Mouse (Mus musculus) gastrocnemius, adult 8-10 months (tissue): ENCODE results near the gene Ggt6. TPM values are rescaled to one million over a fixed set of nuclear protein-coding genes. Genes with fewer than 3 reads are reported as not detected.

ENCODE experiments used
- DNase-seq, 2 experiments: peaks; one replicate each; pipeline ENCODE4 v3.0.0; 2022; ENCODE audit warnings: low spot score in 2 of 2
- microRNA-seq: library from miRNA; unstranded; fragments of <30 nt; microRNA quantifications from one replicate; pipeline ENCODE4 v1.2.0, GENCODE M21; 2022
- total RNA-seq, 4 experiments: library from RNA; stranded (reverse); gene quantifications; 2 replicates each; pipeline ENCODE4 v1.2.4; 2022

Ggt6 gene
- total RNA-seq, 4 experiments from 2014 or later: 1.9 to 5.4 (median 3.8) TPM

DNA sequence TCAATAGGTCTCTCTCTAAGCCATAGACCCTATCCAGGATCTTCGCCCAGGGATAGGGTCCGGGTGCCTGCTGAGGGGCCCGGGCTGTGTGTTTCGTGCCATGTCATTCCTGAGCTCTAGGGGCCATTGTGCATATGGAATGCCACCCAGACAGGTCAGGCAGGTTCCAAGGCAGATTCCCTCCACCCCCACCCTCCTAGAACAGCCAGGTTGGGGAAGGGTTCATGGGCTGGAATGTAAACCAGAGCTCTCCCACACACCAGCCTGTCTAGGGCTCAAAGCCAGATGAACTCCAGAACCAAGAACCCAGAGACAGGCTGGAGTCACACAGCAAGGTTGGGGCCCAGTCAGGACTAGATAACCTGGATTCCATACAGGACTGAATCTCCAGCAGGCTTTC lies 38.2 kb downstream of the Ggt6 start:
- no peak for DNase-seq

DNA sequence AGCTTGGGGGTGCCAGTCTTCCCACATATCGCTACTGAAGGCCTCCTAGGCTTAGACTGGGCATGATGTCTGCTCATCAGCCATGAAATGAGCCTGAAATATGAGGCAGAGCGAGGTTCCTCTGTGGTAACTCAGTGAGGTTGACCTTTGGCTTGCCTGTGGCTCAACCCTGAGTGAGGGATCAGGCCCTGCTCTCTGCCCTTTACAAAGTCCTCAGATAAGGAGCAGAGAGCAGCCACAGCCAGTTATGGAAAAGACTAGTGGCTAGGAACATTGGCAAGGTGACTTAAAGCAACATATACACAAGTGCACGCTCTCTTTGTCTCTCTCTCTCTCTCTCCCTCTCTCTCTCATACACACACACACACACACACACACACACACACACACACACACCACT lies 39.6 kb downstream of the Ggt6 start:
- no peak for DNase-seq

DNA sequence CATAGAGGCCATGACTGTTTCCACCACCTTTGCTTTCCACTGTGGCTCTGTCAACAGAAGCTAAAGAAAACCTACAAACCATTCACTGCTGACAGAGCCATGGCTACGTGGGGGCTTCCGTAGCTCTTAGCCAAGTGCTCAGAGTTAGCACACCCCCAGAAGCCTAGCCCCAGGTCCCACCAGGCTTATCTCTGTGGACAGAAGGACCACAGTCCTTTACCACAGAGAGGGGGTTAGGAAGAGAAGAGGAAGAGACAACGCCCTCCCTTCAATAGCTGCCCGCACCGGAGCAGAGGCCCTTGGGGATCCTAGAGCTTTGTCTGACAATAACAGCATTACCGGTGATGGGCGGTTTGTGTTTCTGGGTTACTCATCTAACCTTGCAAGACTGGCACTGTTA lies 40.1 kb downstream of the Ggt6 start:
- DNase-seq: no peak

- DNase-seq: no peak
These were observed 40.8 kb downstream of the Ggt6 start for GRCm38 (mm10) chr11:72476074-72476625.

DNA sequence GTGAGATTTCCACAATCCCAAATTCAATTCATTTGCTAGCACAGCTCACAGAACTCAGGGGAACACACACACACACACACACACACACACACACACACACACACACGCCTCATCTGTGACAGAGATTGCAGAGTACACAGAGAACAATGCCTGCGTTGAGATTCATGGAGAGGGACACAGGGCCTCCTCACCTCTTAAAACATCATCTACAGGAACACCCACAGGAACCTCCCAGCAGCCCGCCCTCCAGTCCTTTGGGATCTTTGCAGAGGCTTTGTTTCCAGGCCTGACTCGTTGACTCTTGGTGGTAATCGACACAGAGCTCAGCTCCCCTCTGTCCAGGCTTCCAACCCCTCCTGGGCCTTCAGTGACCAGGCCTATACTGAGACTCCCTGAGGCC lies 41.9 kb downstream of the Ggt6 start:
- no peak for DNase-seq

DNA sequence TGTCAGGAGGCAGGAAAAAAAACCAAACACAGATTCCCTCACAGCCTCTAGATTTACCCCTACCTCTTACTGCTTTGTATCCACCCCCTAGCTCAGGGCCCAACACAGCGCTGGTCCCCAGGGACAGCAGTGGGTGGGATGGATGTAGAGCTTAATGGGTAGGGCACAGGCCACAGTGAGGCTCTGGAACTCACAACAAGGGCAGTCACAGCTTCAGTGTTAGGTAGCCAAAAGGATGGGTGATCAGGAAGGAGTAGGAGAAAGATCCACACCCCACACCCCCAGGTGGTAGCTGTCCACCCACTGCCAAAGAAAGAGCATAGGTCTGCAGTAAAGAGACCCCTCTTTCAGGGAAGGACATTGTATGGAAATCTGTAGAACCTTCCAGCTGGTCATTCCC lies 42.3 kb downstream of the Ggt6 start:
- no peak for DNase-seq

GRCm38 (mm10) chr11:72478228-72478627 lies 42.9 kb downstream of the Ggt6 start:
- DNase-seq: no peak

- no peak for DNase-seq
These were observed 44.2 kb downstream of the Ggt6 start for GRCm38 (mm10) chr11:72479499-72479898.

GRCm38 (mm10) chr11:72481313-72481712 lies 46.0 kb downstream of the Ggt6 start:
- peak in 1 of 2 experiments; percentile 31 for DNase-seq

- DNase-seq: no peak
These were observed 46.6 kb downstream of the Ggt6 start for GRCm38 (mm10) chr11:72481952-72482351.

DNA sequence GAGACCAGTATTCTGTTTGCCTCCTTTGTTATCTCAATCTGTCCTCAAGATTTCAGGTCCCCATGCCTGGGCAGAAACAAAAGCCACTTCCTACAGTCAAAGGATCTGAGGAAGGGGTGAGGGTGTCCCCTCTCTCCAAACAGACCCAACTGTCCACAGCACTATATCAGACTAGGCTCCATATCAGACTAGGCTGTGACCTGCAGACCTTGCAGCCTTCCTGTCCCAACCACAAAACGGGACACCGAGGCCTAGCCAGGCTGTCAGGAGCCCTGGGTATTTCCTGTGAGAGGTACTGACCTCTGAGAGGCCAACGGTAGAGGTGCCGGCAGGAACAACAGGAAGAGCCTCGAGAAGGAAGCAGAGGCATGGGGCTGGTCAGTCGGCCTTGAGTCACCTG lies 49.2 kb downstream of the Ggt6 start:
- DNase-seq: no peak

DNA sequence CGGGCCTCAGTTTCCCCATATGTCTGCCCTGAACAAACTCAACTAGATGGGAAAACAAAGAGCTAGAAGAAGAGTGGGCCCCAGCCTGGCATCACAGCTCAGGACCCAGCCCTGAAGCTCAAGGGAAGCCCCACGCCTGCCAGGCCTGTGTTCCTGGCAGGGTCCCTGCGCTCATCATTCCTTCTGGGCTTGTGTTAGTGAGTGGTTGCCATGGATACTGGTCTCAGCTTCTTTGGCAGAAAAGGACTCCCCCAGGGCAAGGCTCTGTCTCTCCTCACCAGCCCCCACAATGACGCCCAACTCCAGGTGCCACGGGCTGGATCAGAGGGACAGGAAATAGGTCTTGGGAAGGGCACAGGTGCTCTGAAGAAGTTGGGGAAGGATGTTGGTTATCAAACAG lies 49.8 kb downstream of the Ggt6 start:
- no peak for DNase-seq

DNA sequence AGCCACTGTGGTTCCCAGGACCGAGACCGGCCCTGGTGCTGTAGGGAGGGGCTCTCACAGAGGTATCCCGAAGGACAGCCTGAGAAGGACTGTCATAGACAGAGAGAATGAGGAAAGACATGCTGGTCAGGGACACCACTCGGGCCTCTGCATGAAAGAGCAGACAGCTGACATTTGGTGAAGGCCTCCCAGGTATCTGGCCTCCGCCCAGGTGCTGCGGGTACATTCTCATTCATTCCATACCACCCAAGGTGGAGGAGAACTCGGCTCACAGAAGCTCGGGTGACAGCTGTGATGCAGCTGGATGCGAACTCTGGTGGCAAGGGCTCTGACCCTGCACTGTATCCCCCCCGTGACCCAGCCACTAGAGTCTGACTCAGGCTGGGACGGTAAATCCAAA lies 50.6 kb downstream of the Ggt6 start:
- no peak for DNase-seq

GRCm38 (mm10) chr11:72487171-72487570 lies 51.8 kb downstream of the Ggt6 start:
- no peak for DNase-seq

- DNase-seq: peak in 1 of 2 experiments; percentile 43
These were observed 52.4 kb downstream of the Ggt6 start for GRCm38 (mm10) chr11:72487739-72488138.

Small RNA genes lying within 50 kb of the gene (microRNA-seq; reads per million reads assigned to microRNA genes)
- gene Mir6338: not detected

Other genes with a start within 250 kb of the Ggt6 start
- under 1 TPM in 1 of 4 experiments, not detected in 3; 0.16 TPM for gene Gm43951, start 228.7 kb upstream of the Ggt6 start, total RNA-seq
- gene 4933427D14Rik, start 228.1 kb upstream of the Ggt6 start, total RNA-seq: 1 to 10 TPM; 1.0 to 2.6 (median 1.6) TPM
- gene Txndc17, start 228.0 kb upstream of the Ggt6 start, total RNA-seq: 10 to 100 TPM; 25.3 to 37.6 (median 29.8) TPM
- 1 to 10 TPM; 5.2 to 7.5 (median 6.5) TPM for gene Med31, start 219.9 kb upstream of the Ggt6 start, total RNA-seq
- gene Slc13a5, start 168.3 kb upstream of the Ggt6 start, total RNA-seq: not detected
- gene Xaf1, start 133.9 kb upstream of the Ggt6 start, total RNA-seq: 1 to 10 TPM; 1.4 to 3.4 (median 2.5) TPM
- gene Fbxo39, start 121.1 kb upstream of the Ggt6 start, total RNA-seq: not detected
- 1 to 10 TPM in 3 of 4 experiments, under 1 TPM in 1; 0.92 to 3.3 (median 2.5) TPM for gene Tekt1, start 73.1 kb upstream of the Ggt6 start, total RNA-seq
- gene Smtnl2, start 23.8 kb upstream of the Ggt6 start, total RNA-seq: 100 to 1,000 TPM; 270 to 439 (median 347) TPM
- 10 to 100 TPM; 54.6 to 66.0 (median 57.1) TPM for gene Mybbp1a, start 5.8 kb downstream of the Ggt6 start, total RNA-seq
- gene Spns2, start 54.4 kb downstream of the Ggt6 start, total RNA-seq: 10 to 100 TPM; 32.1 to 69.6 (median 54.1) TPM
- under 1 TPM in 3 of 4 experiments, not detected in 1; 0.29 to 0.38 (median 0.31) TPM for gene Spns3, start 115.0 kb downstream of the Ggt6 start, total RNA-seq
- 100 to 1,000 TPM in 1 of 4 experiments, 10 to 100 TPM in 3; 76.7 to 101 (median 81.9) TPM for gene Ube2g1, start 171.8 kb downstream of the Ggt6 start, total RNA-seq